Mouse (Mus musculus) heart, embryonic 12.5 days (tissue): ENCODE data around the gene Tuba8. TPM values are rescaled to one million over a fixed set of nuclear protein-coding genes. Genes with fewer than 3 reads are reported as not detected.

Experiments used
- ATAC-seq: fragments of 200-750 bp; cut with Nextera tagmentation; 2 replicates; pipeline ENCODE4 v1.8.0; 2017; ENCODE audit warnings: moderate TSS enrichment, moderate library complexity; ENCODE audit not compliant: insufficient number of reproducible peaks, low FRiP score
- H3K27ac ChIP-seq: fragments of 300-500 bp; sonication (generic); 2 replicates; pipeline ENCODE4 v1.5.1; 2016; ENCODE audit warnings: mild to moderate bottlenecking, moderate library complexity; ENCODE audit not compliant: poor library complexity, severe bottlenecking
- H3K27me3 ChIP-seq: fragments of 300-500 bp; sonication (generic); replicated peaks from 2 replicates; pipeline ENCODE4 v1.6.1; 2016; ENCODE audit warnings: mild to moderate bottlenecking, moderate library complexity
- H3K36me3 ChIP-seq: fragments of 300-500 bp; sonication (generic); 2 replicates; pipeline ENCODE4 v1.6.1; 2016; ENCODE audit warnings: mild to moderate bottlenecking, moderate library complexity
- H3K4me1 ChIP-seq: fragments of 300-500 bp; sonication (generic); replicated peaks from 2 replicates; pipeline ENCODE4 v1.6.1; 2016; ENCODE audit warnings: mild to moderate bottlenecking
- H3K4me2 ChIP-seq: fragments of 300-500 bp; sonication (generic); 2 replicates; pipeline ENCODE4 v1.6.1; 2016; ENCODE audit warnings: mild to moderate bottlenecking, moderate library complexity
- H3K4me3 ChIP-seq: fragments of 300-500 bp; sonication (generic); 2 replicates; pipeline ENCODE4 v1.5.1; 2016; ENCODE audit warnings: mild to moderate bottlenecking
- H3K9ac ChIP-seq: fragments of 300-500 bp; sonication (generic); 2 replicates; pipeline ENCODE4 v1.6.1; 2016; ENCODE audit warnings: mild to moderate bottlenecking, moderate library complexity
- H3K9me3 ChIP-seq: fragments of 300-500 bp; sonication (generic); replicated peaks from 2 replicates; pipeline ENCODE4 v1.6.1; 2016; ENCODE audit warnings: mild to moderate bottlenecking, moderate library complexity
- WGBS: fragments of 180-500 bp; shearing (Covaris S2); methylation state at CpG from one replicate; pipeline ENCODE4 v1.1.7; 2016; 5-methylcytosine and 5-hydroxymethylcytosine counted together
- polyA plus RNA-seq: library from polyadenylated mRNA; unstranded; fragments of >200 nt; fragmentation: Nextera tagmentation; extraction: Ambion mirVana; gene quantifications from 2 replicates; pipeline ENCODE4 v1.2.1, GENCODE M21; 2016

Tuba8 gene
- polyA plus RNA-seq, 1 experiment from 2014 or later: 0.42 TPM

DNA sequence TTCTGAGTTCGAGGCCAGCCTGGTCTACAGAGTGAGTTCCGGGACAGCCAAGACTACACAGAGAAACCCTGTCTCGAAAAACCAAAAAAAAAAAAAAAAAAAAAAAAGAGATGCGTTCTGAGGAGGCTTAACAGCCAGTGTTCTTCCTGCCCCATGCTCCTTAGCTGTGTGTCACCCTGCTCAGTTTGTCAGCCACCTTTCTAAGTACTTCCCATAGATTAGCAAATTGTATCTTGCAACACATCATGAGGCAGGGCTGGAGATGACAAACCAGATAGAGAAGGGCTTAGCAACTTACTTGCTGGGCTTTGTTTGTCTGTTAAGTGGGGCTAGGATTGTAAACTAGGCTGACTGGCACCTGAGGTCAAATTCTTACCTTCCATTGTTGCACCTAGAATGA lies 10.0 kb upstream of the Tuba8 start:
- no peak for ATAC-seq
- Histone ChIP-seq H3K9me3 (no peaks in the 10 kb centered on the region), H3K27ac (no peak overlapping the region), H3K36me3 (no peaks in the 10 kb centered on the region), H3K4me1 (no peaks in the 10 kb centered on the region), H3K27me3 (no peaks in the 10 kb centered on the region), H3K9ac (no peak overlapping the region), H3K4me3 (no peak overlapping the region), H3K4me2 (no peak overlapping the region)
- WGBS: 79% methylated on average over 4 of the region's 4 CpGs

DNA sequence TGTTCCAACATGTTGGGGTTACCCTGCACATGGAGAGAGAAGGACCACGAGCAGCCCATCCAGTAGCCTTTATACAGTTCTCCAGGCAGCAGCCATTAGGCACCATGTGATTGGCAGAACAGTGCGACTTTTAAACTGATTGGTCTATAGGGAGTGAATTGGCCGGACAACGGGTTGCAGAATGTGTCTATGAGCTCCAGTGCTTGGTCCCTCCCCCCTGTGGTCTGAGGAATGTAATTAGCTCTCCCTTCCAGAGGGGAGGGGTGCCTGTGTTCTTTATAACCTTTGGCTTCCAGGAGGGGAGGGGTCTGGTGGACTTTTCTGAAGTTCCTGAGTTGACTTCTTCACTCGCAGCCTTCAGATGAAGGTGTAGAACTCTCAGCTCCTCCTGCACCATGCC lies 8.5 kb upstream of the Tuba8 start:
- no peak for ATAC-seq
- Histone ChIP-seq H3K27ac (no peak overlapping the region), H3K4me3 (no peak overlapping the region), H3K36me3 (no peaks in the 10 kb centered on the region), H3K9ac (no peak overlapping the region), H3K4me1 (no peaks in the 10 kb centered on the region), H3K9me3 (no peaks in the 10 kb centered on the region), H3K4me2 (no peak overlapping the region), H3K27me3 (no peaks in the 10 kb centered on the region)
- 81% methylated on average over 5 of the region's 5 CpGs for WGBS

GRCm38 (mm10) chr6:121206481-121206880 lies 4.0 kb upstream of the Tuba8 start:
- Histone ChIP-seq H3K9me3 (0 out of 2 replicates have a peak, but pooled peaks cover 6% of the 10 kb centered on the region), H3K4me3 (no peak overlapping the region), H3K36me3 (no peaks in the 10 kb centered on the region), H3K4me1 (peaks cover 14% of the 10 kb centered on the region), H3K9ac (no peak overlapping the region), H3K27ac (no peak overlapping the region), H3K27me3 (peaks cover 24% of the 10 kb centered on the region), H3K4me2 (no peak overlapping the region)
- 77% methylated on average over 5 of the region's 5 CpGs for WGBS
- no peak for ATAC-seq

- H3K9me3 ChIP-seq: 0 out of 2 replicates have a peak, but pooled peaks cover 9% of the 10 kb centered on the region
- peaks cover 19% of the 10 kb centered on the region for H3K4me1 ChIP-seq
- no peak overlapping the region for H3K4me3 ChIP-seq
- H3K27me3 ChIP-seq: peaks cover 37% of the 10 kb centered on the region
- H3K9ac ChIP-seq: no peak overlapping the region
- no peak for ATAC-seq
- H3K4me2 ChIP-seq: no peak overlapping the region
- H3K27ac ChIP-seq: no peak overlapping the region
- 78% methylated on average over 2 of the region's 2 CpGs for WGBS
- no peaks in the 10 kb centered on the region for H3K36me3 ChIP-seq
Observed at GRCm38 (mm10) chr6:121209584-121209983, 912 bp upstream of the Tuba8 start.

DNA sequence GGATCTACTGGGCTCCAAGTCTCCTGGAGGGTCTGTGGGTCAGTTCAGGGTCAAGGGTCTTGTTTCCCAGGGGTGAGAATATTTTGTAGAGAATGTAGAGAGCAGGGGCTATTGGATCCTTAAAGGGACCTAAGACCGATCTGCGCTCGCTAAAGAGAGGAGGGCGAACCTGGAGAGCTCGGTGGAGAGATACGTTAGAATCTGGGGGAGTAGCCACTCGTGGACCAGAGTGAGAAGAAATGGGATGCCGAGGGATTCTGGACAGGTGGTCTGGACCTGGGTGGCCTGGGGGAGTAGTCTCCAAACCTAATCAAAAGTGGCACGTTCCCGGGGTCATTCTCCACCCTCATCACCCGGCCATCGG lies 412 bp downstream of the Tuba8 start:
- Histone ChIP-seq H3K4me1 (peaks cover 25% of the 10 kb centered on the region), H3K27ac (no peak overlapping the region), H3K36me3 (no peaks in the 10 kb centered on the region), H3K9ac (peak overlapping the region; percentile 61), H3K4me2 (peak overlapping the region; percentile 89), H3K9me3 (0 out of 2 replicates have a peak, but pooled peaks cover 9% of the 10 kb centered on the region), H3K27me3 (peaks cover 37% of the 10 kb centered on the region), H3K4me3 (peak overlapping the region; percentile 50)
- ATAC-seq: no peak; the same call in 1 of the 2 replicates
- WGBS: 0% methylated on average over 12 of the region's 12 CpGs

- Histone ChIP-seq H3K27ac (no peak overlapping the region), H3K9me3 (0 out of 2 replicates have a peak, but pooled peaks cover 9% of the 10 kb centered on the region), H3K4me3 (peak overlapping the region; percentile 50), H3K4me1 (peaks cover 25% of the 10 kb centered on the region), H3K27me3 (peaks cover 40% of the 10 kb centered on the region), H3K4me2 (peak overlapping the region; percentile 89), H3K36me3 (no peaks in the 10 kb centered on the region), H3K9ac (0 out of 2 replicates have a peak overlapping the region, but pooled peaks have one; percentile 61)
- no peak for ATAC-seq
- WGBS: 11% methylated on average over 5 of the region's 5 CpGs
Observed at GRCm38 (mm10) chr6:121211743-121212142, 1.2 kb downstream of the Tuba8 start.

GRCm38 (mm10) chr6:121212988-121213387 lies 2.5 kb downstream of the Tuba8 start:
- 69% methylated on average over 4 of the region's 4 CpGs for WGBS
- H3K4me1 ChIP-seq: peaks cover 25% of the 10 kb centered on the region
- no peaks in the 10 kb centered on the region for H3K36me3 ChIP-seq
- H3K27me3 ChIP-seq: peaks cover 40% of the 10 kb centered on the region
- H3K4me2 ChIP-seq: no peak overlapping the region
- no peak for ATAC-seq
- H3K9ac ChIP-seq: no peak overlapping the region
- 0 out of 2 replicates have a peak, but pooled peaks cover 5% of the 10 kb centered on the region for H3K9me3 ChIP-seq
- no peak overlapping the region for H3K4me3 ChIP-seq
- no peak overlapping the region for H3K27ac ChIP-seq

DNA sequence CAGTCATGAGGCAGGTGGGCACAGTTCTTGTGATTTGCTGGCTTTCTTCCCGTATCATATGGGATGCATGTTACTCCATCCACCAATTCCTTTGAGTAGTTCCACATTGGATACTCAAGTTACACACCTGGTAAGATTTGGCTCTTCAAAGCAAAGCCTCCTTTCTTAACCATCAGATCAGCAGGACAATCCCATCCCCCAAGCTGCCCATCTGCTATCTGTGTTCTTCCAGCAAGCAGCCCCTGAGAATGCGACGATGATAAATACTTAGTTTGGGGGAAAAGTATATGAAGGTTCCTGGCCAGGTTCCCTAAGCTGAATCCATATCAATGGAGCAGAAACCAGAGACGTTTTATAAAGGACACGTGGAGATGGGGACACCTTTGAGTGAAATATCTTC lies 3.7 kb downstream of the Tuba8 start:
- Histone ChIP-seq H3K4me3 (no peak overlapping the region), H3K27me3 (peaks cover 36% of the 10 kb centered on the region), H3K9me3 (0 out of 2 replicates have a peak, but pooled peaks cover 3% of the 10 kb centered on the region), H3K4me1 (peaks cover 28% of the 10 kb centered on the region), H3K27ac (no peak overlapping the region), H3K9ac (no peak overlapping the region), H3K36me3 (no peaks in the 10 kb centered on the region), H3K4me2 (no peak overlapping the region)
- no peak for ATAC-seq
- 76% methylated on average over 5 of the region's 5 CpGs for WGBS

GRCm38 (mm10) chr6:121214667-121215330 lies 4.3 kb downstream of the Tuba8 start:
- Histone ChIP-seq H3K4me3 (no peak overlapping the region), H3K36me3 (no peaks in the 10 kb centered on the region), H3K27ac (no peak overlapping the region), H3K4me2 (no peak overlapping the region), H3K4me1 (peaks cover 32% of the 10 kb centered on the region), H3K27me3 (peaks cover 31% of the 10 kb centered on the region), H3K9ac (no peak overlapping the region), H3K9me3 (0 out of 2 replicates have a peak, but pooled peaks cover 3% of the 10 kb centered on the region)
- WGBS: 65% methylated on average over 8 of the region's 8 CpGs
- no peak for ATAC-seq

GRCm38 (mm10) chr6:121215336-121215735 lies 4.8 kb downstream of the Tuba8 start:
- Histone ChIP-seq H3K27me3 (peaks cover 26% of the 10 kb centered on the region), H3K4me2 (no peak overlapping the region), H3K4me1 (peaks cover 30% of the 10 kb centered on the region), H3K36me3 (no peaks in the 10 kb centered on the region), H3K9me3 (0 out of 2 replicates have a peak, but pooled peaks cover 3% of the 10 kb centered on the region), H3K4me3 (no peak overlapping the region), H3K9ac (no peak overlapping the region), H3K27ac (no peak overlapping the region)
- WGBS: 64% methylated on average over 5 of the region's 5 CpGs
- no peak for ATAC-seq

GRCm38 (mm10) chr6:121215896-121216295 lies 5.4 kb downstream of the Tuba8 start:
- Histone ChIP-seq H3K4me2 (no peak overlapping the region), H3K9ac (no peak overlapping the region), H3K9me3 (0 out of 2 replicates have a peak, but pooled peaks cover 3% of the 10 kb centered on the region), H3K27ac (no peak overlapping the region), H3K4me3 (no peak overlapping the region), H3K36me3 (no peaks in the 10 kb centered on the region), H3K4me1 (peaks cover 24% of the 10 kb centered on the region), H3K27me3 (peaks cover 21% of the 10 kb centered on the region)
- no peak for ATAC-seq
- 75% methylated on average over 6 of the region's 6 CpGs for WGBS
